Mouse (Mus musculus): Measurements from ENCODE around the gene Scd1. TPM values are rescaled to one million over a fixed set of nuclear protein-coding genes. Genes with fewer than 3 reads are reported as not detected.

Gene Scd1
- total RNA-seq (2023; ENCODE audit: inconsistent age): 946 to 1,048 TPM (median 1,031 TPM) in 4 replicates

DNA sequence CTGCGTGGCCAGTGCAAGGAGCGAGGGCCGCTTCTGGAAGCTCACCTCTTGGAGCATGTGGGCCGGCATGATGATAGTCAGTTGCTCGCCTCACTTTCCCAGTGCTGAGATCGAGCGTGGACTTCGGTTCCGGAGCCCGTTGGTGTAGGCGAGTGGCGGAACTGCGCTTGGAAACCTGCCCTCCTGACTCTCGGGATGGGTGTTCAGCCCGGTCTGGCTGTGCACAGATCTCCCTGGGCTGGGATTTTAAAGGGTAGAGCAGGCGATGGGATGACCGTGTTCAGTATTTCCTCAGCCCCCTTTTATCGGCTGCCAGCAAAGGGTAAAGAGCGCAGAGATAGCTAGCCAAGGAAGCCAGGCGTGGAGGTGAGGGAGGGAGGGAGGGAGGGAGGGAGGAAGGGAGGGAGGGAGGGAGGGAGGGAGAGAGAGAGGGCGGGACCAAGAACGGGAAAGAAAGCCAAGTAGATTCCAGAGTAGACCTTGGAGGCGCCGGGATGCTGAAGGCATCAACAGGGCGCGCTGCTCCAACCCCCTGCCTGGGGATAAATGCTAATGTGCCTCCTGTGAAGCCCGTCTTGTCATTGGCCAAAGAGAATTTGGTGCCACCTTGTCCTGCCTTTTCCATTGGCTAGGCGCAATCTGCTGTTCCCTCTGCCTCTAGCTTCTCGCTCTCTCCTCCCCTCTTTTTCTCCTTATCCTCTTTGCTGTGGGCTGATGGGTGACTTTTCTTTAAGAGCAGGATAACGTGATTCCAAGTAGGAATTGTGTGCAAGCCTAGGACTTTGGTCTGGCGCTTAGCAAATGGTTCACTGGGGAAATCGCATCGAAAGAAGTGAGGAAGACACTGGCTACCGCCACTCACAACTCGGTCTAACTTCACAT, at the start of gene Scd1:
Gene Scd1, minus strand, starts transcription at position 539 of the 882 bp plus-strand sequence.

Other genes starting within 250 kb of the Scd1 start
- gene Pkd2l1, start 215.4 kb downstream of the Scd1 start, total RNA-seq (2023; ENCODE audit: inconsistent age): not detected in 4 replicates
- not detected in 4 replicates for gene Scd3, start 204.6 kb downstream of the Scd1 start, total RNA-seq (2023; ENCODE audit: inconsistent age)
- gene Scd2, start 114.2 kb downstream of the Scd1 start, total RNA-seq (2023; ENCODE audit: inconsistent age): 30.8 to 45.6 TPM (median 37.3 TPM) in 4 replicates
- gene Scd4, start 74.8 kb downstream of the Scd1 start, total RNA-seq (2023; ENCODE audit: inconsistent age): 1.2 to 2.3 TPM (median 1.4 TPM) in 4 replicates
- gene Wnt8b, start 85.6 kb upstream of the Scd1 start, total RNA-seq (2023; ENCODE audit: inconsistent age): not detected in 4 replicates
- 1.9 to 3.2 TPM (median 2.5 TPM) in 4 replicates for gene Sec31b, start 138.0 kb upstream of the Scd1 start, total RNA-seq (2023; ENCODE audit: inconsistent age)
- not detected in 4 replicates for gene Gm20538, start 145.0 kb upstream of the Scd1 start, total RNA-seq (2023; ENCODE audit: inconsistent age)
- gene Ndufb8, start 147.6 kb upstream of the Scd1 start, total RNA-seq (2023; ENCODE audit: inconsistent age): 100 to 138 TPM (median 127 TPM) in 4 replicates
- gene Hif1an, start 155.0 kb upstream of the Scd1 start, total RNA-seq (2023; ENCODE audit: inconsistent age): 50.7 to 64.0 TPM (median 56.0 TPM) in 4 replicates

All from B cell, adult (primary cell).